Mouse (Mus musculus) 3T3-L1 (cell line): ENCODE measurements around the gene Flt4.
A peak's percentile ranks its signal among the peaks of the same experiment; 100 is the strongest.

Experiments used
- DNase-seq: peaks from one replicate; pipeline ENCODE4 v3.0.0-alpha.2; 2015; ENCODE audit warnings: low read depth, low spot score

Gene Flt4

GRCm38 (mm10) chr11:49645677-49646076 is 36.6 kb downstream of the Flt4 start:
- no peak for DNase-seq

DNA sequence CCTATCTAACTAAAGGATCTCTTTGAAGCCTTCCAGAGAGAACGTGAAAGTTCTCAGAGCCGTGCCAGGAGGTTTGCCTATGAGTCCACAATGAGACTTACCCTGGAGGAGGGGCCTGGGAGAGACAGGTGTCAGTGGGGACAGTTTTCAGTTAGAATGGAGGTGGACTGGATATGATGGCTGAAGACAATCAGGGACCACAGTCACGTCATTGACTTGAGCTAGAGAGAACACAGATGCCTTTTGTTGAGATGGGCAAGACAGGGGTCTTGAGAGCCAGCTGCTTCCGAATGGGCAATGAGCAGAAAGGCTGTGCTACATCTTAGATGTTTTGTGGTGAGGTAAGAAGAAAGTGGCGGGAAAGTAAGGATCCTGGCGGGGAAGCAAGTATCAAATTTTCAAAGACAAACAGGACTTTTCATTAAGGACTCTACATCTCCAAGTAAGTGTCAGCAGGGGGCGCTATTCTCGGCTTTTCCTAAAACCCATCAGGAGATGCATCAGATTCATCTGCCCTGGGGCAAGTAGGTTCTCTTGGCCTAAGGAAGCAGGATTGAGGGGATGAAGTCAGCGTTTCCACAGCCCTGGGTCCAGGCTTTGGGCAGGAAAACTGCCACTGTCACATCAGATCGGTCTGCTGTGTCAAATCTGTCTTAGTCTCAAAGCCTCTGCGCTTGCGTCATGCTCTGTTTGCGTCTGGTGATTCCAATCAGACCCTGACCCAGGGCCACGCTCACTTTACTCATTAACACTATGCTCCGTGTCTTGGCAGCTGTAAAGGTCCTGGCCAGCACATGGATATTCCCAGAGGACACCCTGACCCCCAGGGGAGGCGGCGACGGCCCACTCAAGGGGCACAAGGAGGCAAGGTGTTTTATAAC is 41.3 kb downstream of the Flt4 start:
- DNase-seq = peak; percentile 70

DNA sequence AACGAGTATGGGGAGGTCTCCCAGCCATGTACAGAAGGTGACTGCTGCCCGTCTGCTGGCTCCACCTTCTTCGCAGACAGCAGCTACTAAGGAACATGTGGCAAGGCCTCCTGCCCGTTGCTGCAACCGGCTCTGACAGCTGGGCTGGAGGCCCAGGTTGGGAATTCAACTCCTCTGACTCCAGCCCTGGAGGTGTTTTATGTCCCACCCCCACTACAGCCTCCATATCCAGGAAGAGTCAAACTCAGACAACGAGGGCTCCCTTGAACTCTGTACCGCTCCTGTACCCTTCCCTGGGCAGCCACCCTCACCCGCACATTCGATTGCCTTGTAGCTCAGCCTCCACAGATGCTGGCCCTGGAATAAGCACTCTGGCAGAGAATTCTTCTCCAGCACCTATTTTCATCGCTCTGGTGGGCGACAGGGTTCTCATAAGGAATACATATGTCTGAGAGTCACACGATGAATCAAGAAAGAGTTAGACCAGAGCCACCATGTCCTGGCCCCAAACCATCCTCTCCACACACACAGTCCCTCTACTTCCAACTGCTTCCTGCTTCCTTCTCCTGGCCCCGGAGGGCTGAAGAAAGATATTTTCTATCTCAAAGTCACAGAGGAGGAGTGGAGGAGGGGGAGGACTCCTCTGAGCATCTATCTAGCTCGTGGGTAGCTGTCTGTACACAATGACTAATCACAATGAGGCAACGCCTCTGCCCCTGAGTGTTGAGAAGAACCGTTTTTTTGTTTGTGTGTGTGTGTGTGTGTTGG is 42.1 kb downstream of the Flt4 start:
- peak; percentile 27 for DNase-seq

DNA sequence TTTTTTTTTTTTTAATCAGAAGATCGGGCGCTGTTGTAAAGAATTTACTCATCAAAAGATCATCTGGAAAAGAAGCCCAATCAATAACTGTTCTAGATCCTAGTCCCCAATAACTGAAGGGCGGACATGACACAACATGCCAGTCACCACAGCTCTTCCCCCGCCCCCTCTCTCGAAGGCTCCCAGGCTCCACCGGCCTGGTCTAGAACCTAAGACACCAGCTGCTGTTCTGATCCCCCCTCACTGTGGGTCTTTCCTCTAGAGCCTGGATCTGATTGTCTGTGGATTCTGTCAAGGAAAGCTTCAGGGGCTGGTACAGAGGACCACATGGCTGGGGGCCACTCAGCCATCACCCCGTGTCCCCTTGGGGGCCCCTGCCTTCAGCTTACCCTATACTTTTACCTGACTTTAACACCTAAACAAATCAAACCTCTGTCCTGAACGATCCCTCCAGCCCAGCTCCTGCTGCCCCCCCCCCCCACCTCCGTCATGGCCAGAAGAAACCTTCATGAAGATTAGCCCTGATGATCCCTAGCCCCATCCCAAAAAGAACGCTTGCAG is 42.8 kb downstream of the Flt4 start:
- DNase-seq = no peak

- DNase-seq = peak; percentile 77
These were observed 43.5 kb downstream of the Flt4 start for GRCm38 (mm10) chr11:49652401-49653078.

- no peak for DNase-seq
These were observed 44.0 kb downstream of the Flt4 start for GRCm38 (mm10) chr11:49653079-49653408.

- DNase-seq = no peak
These were observed 45.6 kb downstream of the Flt4 start for GRCm38 (mm10) chr11:49654651-49655050.

DNA sequence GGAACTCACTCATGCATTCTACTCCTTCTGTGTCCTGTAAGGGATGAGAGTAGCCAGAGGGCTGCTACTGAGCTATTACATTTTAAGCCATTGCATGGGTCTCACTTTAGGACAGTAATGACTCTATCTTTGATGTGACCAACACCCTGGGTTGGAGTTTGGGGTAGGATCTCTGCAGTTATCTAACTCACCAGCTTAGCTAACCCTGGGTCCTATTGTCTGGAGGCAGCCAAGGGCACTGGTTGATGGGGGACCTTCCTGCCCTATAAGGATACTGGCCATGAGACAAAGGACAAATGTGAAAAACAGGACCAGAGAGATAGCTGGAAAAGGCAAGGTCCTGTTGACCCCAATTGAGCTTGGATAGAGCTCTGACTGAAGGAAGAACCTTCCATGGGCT is 46.4 kb downstream of the Flt4 start:
- no peak for DNase-seq

DNA sequence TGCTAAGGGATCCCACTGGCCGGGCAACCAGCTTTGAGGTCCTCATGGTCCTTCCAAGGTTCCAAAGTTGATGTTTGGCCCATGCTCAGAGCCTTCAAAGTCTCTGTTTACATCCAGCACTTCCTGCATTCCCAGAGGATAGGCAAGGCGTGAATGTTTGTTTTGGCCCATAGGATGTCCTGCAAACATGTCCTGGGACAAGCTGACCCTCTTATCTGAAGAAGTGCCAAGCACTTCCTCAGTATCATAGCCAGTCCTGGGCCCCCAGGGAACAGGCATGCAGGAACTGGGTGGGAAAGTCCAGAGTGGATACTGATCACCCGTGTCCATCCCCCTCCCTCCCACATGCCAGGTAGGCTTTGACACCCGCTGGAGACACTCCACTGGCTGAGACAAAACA is 49.0 kb downstream of the Flt4 start:
- no peak for DNase-seq

- peak; percentile 10 for DNase-seq
These were observed 49.9 kb downstream of the Flt4 start for GRCm38 (mm10) chr11:49658791-49659469.

DNA sequence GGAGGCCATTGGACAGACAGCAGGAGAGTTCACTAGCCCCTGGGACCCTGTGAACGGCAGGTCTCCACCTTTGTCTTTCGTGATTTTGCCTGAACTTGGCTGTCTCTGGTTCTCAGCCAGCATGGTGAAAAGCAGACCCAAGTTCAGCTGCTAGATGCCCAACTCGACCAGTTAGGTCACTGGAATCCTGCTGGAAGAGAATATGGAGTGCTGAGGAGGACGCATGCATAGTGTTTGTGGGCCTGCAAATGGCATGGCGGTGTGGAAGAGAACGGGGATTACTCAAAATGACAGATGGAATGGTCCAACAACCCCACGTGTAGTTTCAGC is 50.4 kb downstream of the Flt4 start:
- DNase-seq = no peak

GRCm38 (mm10) chr11:49662292-49662780 is 53.3 kb downstream of the Flt4 start:
- DNase-seq = no peak

DNA sequence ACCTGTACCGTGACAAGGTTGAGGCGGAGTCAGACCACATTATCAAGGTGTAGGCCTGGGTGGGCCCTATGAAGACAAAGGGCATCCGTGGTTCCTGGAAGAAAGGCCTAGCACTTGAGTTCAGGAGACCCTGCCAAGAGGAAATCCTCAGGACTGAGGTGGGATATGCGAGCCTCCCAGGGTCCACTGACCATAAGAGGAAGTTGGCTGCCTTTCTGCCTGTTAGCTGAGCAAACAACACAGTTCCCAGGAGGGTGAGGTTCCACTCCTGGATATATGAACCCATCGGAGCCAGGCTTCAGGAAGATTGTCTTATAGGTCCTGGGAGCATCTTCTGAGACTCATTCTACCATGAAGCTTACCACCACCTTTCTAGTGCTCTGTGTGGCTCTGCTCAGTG is 54.2 kb downstream of the Flt4 start, which contains the start of gene Scgb3a1:
Scgb3a1 (plus strand) TSS at position 301 of the 400 bp plus-strand sequence.
- DNase-seq = no peak

DNA sequence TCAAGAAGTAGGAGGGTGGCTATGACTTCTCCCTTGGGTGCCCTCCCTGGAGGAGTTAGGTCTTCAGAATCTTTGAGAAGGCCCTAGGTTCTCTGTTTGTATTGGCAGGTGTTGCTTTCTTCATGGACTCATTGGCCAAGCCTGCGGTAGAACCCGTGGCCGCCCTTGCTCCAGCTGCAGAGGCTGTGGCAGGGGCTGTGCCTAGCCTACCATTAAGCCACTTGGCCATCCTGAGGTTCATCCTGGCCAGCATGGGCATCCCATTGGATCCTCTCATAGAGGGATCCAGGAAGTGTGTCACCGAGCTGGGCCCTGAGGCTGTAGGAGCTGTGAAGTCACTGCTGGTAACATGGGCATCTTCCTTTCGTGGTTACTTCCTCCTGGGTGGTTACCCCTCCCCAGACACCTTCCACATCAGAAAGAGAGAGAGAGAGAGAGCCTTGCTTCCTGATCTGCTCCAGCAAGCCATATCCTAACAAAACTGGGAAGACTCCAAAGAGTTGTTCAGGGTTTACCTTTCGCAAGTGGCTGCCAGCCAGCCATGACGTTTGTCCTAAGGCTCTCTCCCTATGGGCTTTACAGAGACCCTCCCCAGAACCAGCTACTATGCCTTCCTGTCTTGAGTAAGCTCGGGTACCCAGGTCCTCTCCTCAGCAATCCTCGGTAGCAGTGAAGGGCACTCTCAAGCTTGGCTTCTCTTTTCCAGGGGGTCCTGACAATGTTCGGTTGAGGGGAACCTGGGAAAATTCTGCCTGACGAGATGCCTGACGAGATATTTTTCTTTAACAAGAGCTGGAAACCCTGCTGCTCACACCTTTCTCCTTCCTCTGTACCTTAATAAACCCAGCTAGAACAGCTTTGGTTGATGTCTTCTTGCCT is 55.4 kb downstream of the Flt4 start:
- no peak for DNase-seq

DNA sequence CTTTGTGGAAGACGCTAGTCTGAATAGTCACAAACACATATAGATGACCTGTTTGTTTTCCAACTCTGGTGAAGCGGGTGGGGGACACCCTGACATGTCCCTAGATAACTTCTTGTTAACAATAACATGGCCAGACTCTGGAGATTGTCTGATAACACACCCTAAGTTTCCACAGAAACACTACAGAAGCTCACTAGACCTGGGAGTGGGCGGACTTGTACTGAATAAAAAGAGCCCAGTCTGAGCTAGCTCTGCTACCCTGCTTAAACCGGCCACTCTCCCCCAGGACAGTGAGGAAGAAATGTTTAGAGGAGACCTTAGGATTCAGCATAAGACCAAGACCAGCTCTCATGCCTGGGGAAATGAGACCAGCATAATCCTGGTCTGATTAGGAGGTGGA is 56.4 kb downstream of the Flt4 start:
- DNase-seq = no peak

GRCm38 (mm10) chr11:49673433-49673832 is 64.4 kb downstream of the Flt4 start:
- no peak for DNase-seq

DNA sequence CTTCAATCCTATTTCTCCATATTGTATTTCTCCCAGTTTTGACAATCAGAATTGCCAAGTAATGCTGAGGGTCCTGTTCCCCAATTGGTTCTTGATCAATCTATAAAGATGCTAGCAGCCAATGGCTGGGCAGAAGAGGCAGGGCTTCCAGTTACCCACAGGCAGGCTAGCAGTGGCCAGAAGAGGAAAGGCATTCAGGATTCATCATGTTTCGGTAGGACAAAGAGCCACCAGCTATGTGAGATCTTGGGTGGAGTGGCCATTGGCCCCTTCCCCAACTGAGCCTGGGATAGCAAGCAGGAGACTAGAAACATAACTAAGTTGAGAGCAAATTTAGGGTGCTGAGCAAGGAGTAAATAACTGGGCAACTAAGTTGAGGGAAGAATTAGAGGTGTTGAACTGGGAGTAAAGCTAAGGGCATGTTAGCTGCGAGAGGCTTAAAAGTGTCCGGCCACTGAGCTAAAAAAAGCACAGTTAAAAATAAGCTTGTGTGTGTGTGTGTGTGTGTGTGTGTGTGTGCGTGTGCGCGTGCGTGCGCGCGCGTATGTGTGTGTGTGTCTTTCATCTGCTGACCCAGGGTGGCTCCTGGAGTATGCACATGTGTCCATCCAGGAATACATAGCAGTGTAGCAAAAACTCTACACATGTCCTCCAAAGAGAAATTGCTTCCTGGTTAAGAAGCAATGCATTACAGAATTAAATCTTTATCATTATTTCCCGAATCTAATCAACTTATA is 75.3 kb downstream of the Flt4 start:
- DNase-seq = no peak

DNA sequence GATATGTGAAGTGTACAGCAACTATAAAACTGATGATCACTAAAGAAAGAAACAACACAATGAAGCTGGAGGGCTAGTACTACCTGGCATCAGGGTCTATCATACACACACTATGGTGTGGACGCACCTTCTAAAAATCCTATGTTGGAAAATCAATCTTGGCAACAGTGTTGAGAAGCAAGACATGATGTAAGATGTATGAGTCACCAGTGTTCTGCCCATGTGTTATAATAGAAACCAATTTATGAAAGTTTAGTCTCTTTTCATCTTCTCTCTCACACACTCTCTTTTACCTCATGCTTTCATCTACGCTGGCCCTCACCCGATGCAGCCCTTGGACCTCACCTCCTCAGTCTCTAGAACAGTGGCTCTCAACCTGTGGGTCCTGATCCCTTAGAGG is 86.0 kb downstream of the Flt4 start:
- DNase-seq = peak; percentile 36

- no peak for DNase-seq
These were observed 86.6 kb downstream of the Flt4 start for GRCm38 (mm10) chr11:49695695-49696094.

DNA sequence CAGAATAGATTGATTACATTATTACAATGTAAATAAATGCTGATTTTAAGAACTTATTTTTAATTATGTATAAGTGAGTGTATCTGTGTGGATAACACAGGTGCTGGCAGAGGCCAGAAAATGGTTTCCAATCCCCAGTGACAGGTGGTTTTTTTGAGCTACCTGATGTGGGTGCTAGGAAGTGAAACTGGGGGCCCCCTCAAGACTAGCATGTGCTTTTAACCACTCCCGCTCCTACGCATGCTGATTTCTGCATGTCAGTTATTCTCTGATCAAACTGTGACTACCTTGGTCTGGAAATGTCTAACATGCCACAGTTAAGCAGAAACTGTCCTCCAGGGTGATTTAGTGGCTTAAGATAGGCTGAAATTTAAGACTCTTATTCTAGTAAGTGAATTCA is 87.4 kb downstream of the Flt4 start:
- no peak for DNase-seq
